Mouse (Mus musculus): ENCODE results near the gene Zfp3. TPM values are rescaled to one million over a fixed set of nuclear protein-coding genes. Genes with fewer than 3 reads are reported as not detected.

Zfp3 gene
- polyA plus RNA-seq, 1 experiment from 2014 or later: 16.9 TPM

DNA sequence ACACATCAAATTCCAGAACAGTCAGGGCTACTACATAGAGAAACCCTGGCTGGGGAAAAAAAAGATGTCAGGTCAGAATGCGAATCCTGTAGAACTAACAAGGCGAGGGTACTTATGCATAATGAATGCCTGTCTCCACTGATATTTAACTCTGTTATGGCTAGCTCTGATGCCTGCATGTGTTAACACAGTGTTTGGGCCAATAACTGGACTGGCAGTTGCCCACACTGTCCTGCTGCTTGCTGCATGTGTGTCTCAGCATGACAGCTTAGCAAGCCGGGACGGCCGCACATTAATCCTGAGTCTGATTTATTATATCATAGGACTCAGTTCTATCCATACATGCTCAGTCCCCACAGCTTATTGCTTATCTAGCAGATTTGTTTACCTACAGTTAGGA is 47.0 kb downstream of the Zfp3 start:
- H3K4me2 ChIP-seq (replicated peaks): no peak overlapping the region
- 83% methylated on average over 5 of the region's 5 CpGs for WGBS
- no peaks in the 10 kb centered on the region for H3K9me3 ChIP-seq (ENCODE audit: control insufficient read depth, low read length)
- H3K9ac ChIP-seq: no peak overlapping the region
- no peak for DNase-seq (ENCODE audit: low spot score)
- H3K27me3 ChIP-seq (ENCODE audit: control insufficient read depth, insufficient read depth, low read length): no peaks in the 10 kb centered on the region
- no peak for ATAC-seq (ENCODE audit: low FRiP score)
- H3K4me3 ChIP-seq (replicated peaks; ENCODE audit: low read length): no peak overlapping the region
- no peak overlapping the region for H3K27ac ChIP-seq
- no peaks in the 10 kb centered on the region for H3K4me1 ChIP-seq (replicated peaks; ENCODE audit: control insufficient read depth, insufficient read depth, low read length)
- no peaks in the 10 kb centered on the region for H3K36me3 ChIP-seq (replicated peaks; ENCODE audit: control insufficient read depth, insufficient read depth)

DNA sequence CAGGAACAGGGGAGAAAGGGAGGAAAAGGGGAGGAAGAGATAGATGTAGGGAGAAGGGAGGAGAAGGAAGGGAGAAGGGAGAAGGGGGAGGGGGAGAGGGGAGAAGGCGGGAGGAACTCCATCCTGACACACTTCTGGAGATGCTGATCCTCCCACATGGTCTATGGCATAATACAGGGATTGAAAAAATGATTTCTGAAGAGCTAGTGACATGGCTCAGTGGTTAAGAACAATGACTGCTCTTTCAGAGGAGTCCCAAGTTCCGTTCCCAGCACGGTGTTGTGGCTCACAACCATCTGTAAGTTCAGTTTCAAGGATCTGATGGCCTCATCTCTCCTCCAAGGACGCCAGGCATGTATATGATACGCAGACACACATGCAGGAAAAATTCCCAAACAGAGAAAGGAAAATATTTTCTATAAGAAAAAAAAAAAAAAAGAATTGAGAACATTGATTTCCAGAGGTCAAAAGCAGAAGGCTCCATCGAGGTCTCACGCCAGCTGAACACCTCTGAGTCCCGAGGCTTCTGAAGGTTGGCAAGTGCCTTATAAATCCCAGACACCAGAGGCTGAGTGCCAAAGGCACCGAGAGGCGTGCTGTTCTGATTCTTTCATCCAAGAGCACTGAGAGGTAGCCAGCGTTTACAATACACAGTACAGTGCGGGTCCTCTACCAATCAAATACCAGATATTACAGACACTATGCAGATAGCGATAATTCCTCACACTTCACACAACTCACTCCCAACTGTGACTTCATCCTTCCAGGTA is 47.6 kb downstream of the Zfp3 start:
- no peak for DNase-seq (ENCODE audit: low spot score)
- Histone ChIP-seq H3K36me3 (replicated peaks; ENCODE audit: control insufficient read depth, insufficient read depth) (no peaks in the 10 kb centered on the region), H3K9ac (no peak overlapping the region), H3K4me1 (replicated peaks; ENCODE audit: control insufficient read depth, insufficient read depth, low read length) (no peaks in the 10 kb centered on the region), H3K4me2 (replicated peaks) (no peak overlapping the region), H3K9me3 (ENCODE audit: control insufficient read depth, low read length) (no peaks in the 10 kb centered on the region), H3K27ac (no peak overlapping the region), H3K27me3 (ENCODE audit: control insufficient read depth, insufficient read depth, low read length) (no peaks in the 10 kb centered on the region), H3K4me3 (replicated peaks; ENCODE audit: low read length) (no peak overlapping the region)
- ATAC-seq (ENCODE audit: low FRiP score): no peak
- WGBS: 75% methylated on average over 13 of the region's 13 CpGs

DNA sequence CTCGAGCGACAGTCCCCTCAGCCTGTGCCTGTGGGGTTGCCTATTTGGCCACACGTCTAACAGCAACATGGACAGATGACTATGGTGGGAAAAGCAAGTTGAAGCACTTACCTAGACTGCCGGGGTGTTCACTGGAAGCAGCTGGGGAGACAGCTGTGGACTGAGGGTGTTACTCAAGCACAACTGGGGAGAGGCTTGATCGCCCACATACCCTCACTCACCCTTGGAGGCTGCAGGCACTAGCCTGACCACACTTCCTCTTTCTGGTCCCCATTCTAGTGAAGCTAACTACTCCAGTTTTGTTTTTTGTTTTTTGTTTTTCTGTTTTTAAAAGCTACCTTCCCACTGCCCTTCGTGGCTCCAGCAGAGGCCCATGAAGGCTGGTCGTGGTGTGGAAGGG is 48.4 kb downstream of the Zfp3 start, which contains the start of gene Scimp:
Scimp (minus strand) TSS at position 222 of the 400 bp plus-strand sequence.
- no peak within 1 kb of the TSS for H3K9ac ChIP-seq
- WGBS: 87% methylated on average over 7 of the region's 7 CpGs
- H3K36me3 ChIP-seq (replicated peaks; ENCODE audit: control insufficient read depth, insufficient read depth): no peaks in the 10 kb centered on the region
- H3K4me3 ChIP-seq (replicated peaks; ENCODE audit: low read length): no peak within 1 kb of the TSS
- no peak for DNase-seq (ENCODE audit: low spot score)
- H3K27ac ChIP-seq: no peak within 1 kb of the TSS
- no peaks in the 10 kb centered on the region for H3K9me3 ChIP-seq (ENCODE audit: control insufficient read depth, low read length)
- no peaks in the 10 kb centered on the region for H3K4me1 ChIP-seq (replicated peaks; ENCODE audit: control insufficient read depth, insufficient read depth, low read length)
- no peak for ATAC-seq (ENCODE audit: low FRiP score)
- H3K27me3 ChIP-seq (ENCODE audit: control insufficient read depth, insufficient read depth, low read length): no peaks in the 10 kb centered on the region
- H3K4me2 ChIP-seq (replicated peaks): no peak within 1 kb of the TSS

DNA sequence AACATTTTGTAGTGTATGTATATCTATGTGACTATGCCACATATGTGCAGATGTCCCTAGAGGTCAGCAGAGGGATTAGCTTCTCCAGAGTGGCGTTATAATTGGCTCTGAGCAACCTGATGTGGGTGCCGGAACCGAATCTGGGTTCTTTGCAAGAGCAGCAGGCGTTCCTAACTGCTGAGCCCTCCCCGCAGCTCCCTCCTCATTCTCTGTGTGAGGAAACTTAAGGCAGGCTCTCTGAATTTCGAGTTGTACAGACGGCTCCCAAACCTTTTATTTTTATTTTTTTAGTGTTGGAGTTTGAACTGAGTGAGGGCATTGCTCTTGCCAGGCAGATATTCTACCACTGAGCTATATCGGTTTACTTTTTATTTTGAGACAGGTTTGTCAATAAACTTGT is 51.1 kb downstream of the Zfp3 start:
- Histone ChIP-seq H3K36me3 (replicated peaks; ENCODE audit: control insufficient read depth, insufficient read depth) (no peaks in the 10 kb centered on the region), H3K27me3 (ENCODE audit: control insufficient read depth, insufficient read depth, low read length) (no peaks in the 10 kb centered on the region), H3K9me3 (ENCODE audit: control insufficient read depth, low read length) (no peaks in the 10 kb centered on the region), H3K4me2 (replicated peaks) (no peak overlapping the region), H3K4me3 (replicated peaks; ENCODE audit: low read length) (no peak overlapping the region), H3K9ac (no peak overlapping the region), H3K4me1 (replicated peaks; ENCODE audit: control insufficient read depth, insufficient read depth, low read length) (no peaks in the 10 kb centered on the region), H3K27ac (no peak overlapping the region)
- ATAC-seq (ENCODE audit: low FRiP score): no peak
- DNase-seq (ENCODE audit: low spot score): no peak
- 86% methylated on average over 8 of the region's 8 CpGs for WGBS

GRCm38 (mm10) chr11:70815498-70816078 is 51.6 kb downstream of the Zfp3 start:
- H3K27ac ChIP-seq: no peak overlapping the region
- H3K27me3 ChIP-seq (ENCODE audit: control insufficient read depth, insufficient read depth, low read length): no peaks in the 10 kb centered on the region
- H3K36me3 ChIP-seq (replicated peaks; ENCODE audit: control insufficient read depth, insufficient read depth): no peaks in the 10 kb centered on the region
- ATAC-seq (ENCODE audit: low FRiP score): no peak
- H3K9me3 ChIP-seq (ENCODE audit: control insufficient read depth, low read length): no peaks in the 10 kb centered on the region
- no peak overlapping the region for H3K9ac ChIP-seq
- peak; percentile 84 for DNase-seq (ENCODE audit: low spot score)
- no peak overlapping the region for H3K4me3 ChIP-seq (replicated peaks; ENCODE audit: low read length)
- no peaks in the 10 kb centered on the region for H3K4me1 ChIP-seq (replicated peaks; ENCODE audit: control insufficient read depth, insufficient read depth, low read length)
- WGBS: 34% methylated on average over 6 of the region's 6 CpGs
- no peak overlapping the region for H3K4me2 ChIP-seq (replicated peaks)

DNA sequence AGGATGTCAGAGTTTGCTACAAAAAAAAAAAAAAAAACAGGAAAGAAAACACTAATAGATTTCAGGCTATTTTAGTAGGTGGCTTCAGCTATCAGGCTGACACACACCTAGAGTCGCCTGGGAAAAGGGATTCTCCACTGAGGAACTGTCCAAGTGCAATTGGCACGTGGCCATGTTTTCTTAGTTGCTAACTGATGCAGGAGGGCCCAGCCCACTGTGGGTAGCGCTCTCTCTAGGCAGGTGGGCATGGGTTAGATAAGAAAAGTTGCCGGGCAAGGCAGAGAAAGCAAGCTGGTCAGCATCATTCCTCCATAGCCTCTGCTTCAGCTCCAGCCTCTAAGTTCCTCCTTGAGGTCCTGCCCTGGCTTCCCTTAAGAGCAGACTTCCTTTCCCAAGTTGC is 52.8 kb downstream of the Zfp3 start:
- Histone ChIP-seq H3K4me2 (replicated peaks) (no peak overlapping the region), H3K9ac (no peak overlapping the region), H3K4me3 (replicated peaks; ENCODE audit: low read length) (no peak overlapping the region), H3K27ac (no peak overlapping the region), H3K4me1 (replicated peaks; ENCODE audit: control insufficient read depth, insufficient read depth, low read length) (no peaks in the 10 kb centered on the region), H3K27me3 (ENCODE audit: control insufficient read depth, insufficient read depth, low read length) (no peaks in the 10 kb centered on the region), H3K36me3 (replicated peaks; ENCODE audit: control insufficient read depth, insufficient read depth) (no peaks in the 10 kb centered on the region), H3K9me3 (ENCODE audit: control insufficient read depth, low read length) (no peaks in the 10 kb centered on the region)
- WGBS: 79% methylated on average over 4 of the region's 4 CpGs
- DNase-seq (ENCODE audit: low spot score): no peak
- ATAC-seq (ENCODE audit: low FRiP score): no peak

GRCm38 (mm10) chr11:70820120-70820519 is 56.1 kb downstream of the Zfp3 start:
- no peak for DNase-seq (ENCODE audit: low spot score)

GRCm38 (mm10) chr11:70821728-70822591 is 58.0 kb downstream of the Zfp3 start:
- H3K27me3 ChIP-seq (ENCODE audit: control insufficient read depth, insufficient read depth, low read length): no peaks in the 10 kb centered on the region
- no peak overlapping the region for H3K27ac ChIP-seq
- H3K9ac ChIP-seq: no peak overlapping the region
- H3K4me3 ChIP-seq (replicated peaks; ENCODE audit: low read length): no peak overlapping the region
- H3K9me3 ChIP-seq (ENCODE audit: control insufficient read depth, low read length): no peaks in the 10 kb centered on the region
- ATAC-seq (ENCODE audit: low FRiP score) (no peak), DNase-seq (ENCODE audit: low spot score) (no peak)
- 64% methylated on average over 17 of the region's 17 CpGs for WGBS
- H3K4me1 ChIP-seq (replicated peaks; ENCODE audit: control insufficient read depth, insufficient read depth, low read length): no peaks in the 10 kb centered on the region
- no peak overlapping the region for H3K4me2 ChIP-seq (replicated peaks)
- H3K36me3 ChIP-seq (replicated peaks; ENCODE audit: control insufficient read depth, insufficient read depth): no peaks in the 10 kb centered on the region

More at GRCm38 (mm10) chr11:70820120-70820519, 56.1 kb downstream of the Zfp3 start:
- H3K36me3 ChIP-seq (replicated peaks; ENCODE audit: control insufficient read depth, insufficient read depth): no peaks in the 10 kb centered on the region
- H3K4me1 ChIP-seq (replicated peaks; ENCODE audit: control insufficient read depth, insufficient read depth, low read length): no peaks in the 10 kb centered on the region
- H3K9ac ChIP-seq: no peak overlapping the region
- no peak overlapping the region for H3K4me3 ChIP-seq (replicated peaks; ENCODE audit: low read length)
- no peaks in the 10 kb centered on the region for H3K27me3 ChIP-seq (ENCODE audit: control insufficient read depth, insufficient read depth, low read length)
- H3K4me2 ChIP-seq (replicated peaks): no peak overlapping the region
- no peak for ATAC-seq (ENCODE audit: low FRiP score)
- no peak overlapping the region for H3K27ac ChIP-seq
- WGBS: 88% methylated on average over 8 of the region's 8 CpGs
- no peaks in the 10 kb centered on the region for H3K9me3 ChIP-seq (ENCODE audit: control insufficient read depth, low read length)

All from hindbrain, embryonic 14.5 days (tissue).